Mouse (Mus musculus): ENCODE data around the gene Slc23a4. TPM values are rescaled to one million over a fixed set of nuclear protein-coding genes. Genes with fewer than 3 reads are reported as not detected.

The Slc23a4 gene
- polyA plus RNA-seq, 1 experiment from 2014 or later = 0.70 TPM

Other genes starting within 250 kb of the Slc23a4 start
- 8.1 and 10.8 TPM in 2 replicates for gene Agbl3, start 208.0 kb downstream of the Slc23a4 start, polyA plus RNA-seq (2015; fragmentation: Nextera tagmentation; extraction: Ambion mirVana)
- 4.7 and 7.0 TPM in 2 replicates for gene Tmem140, start 125.3 kb downstream of the Slc23a4 start, polyA plus RNA-seq (2015; fragmentation: Nextera tagmentation; extraction: Ambion mirVana)
- gene Cyren, start 110.3 kb downstream of the Slc23a4 start, polyA plus RNA-seq (2015; fragmentation: Nextera tagmentation; extraction: Ambion mirVana) = 21.6 and 22.8 TPM in 2 replicates
- 19.0 and 22.5 TPM in 2 replicates for gene Wdr91, start 77.5 kb downstream of the Slc23a4 start, polyA plus RNA-seq (2015; fragmentation: Nextera tagmentation; extraction: Ambion mirVana)
- 0.24 TPM in 1 of 2 replicates, not detected in the other for gene Stra8, start 68.2 kb downstream of the Slc23a4 start, polyA plus RNA-seq (2015; fragmentation: Nextera tagmentation; extraction: Ambion mirVana)
- gene Cnot4, start 145.3 kb upstream of the Slc23a4 start, polyA plus RNA-seq (2015; fragmentation: Nextera tagmentation; extraction: Ambion mirVana) = 28.1 and 28.7 TPM in 2 replicates
- 36.7 and 40.4 TPM in 2 replicates for gene Nup205, start 189.0 kb upstream of the Slc23a4 start, polyA plus RNA-seq (2015; fragmentation: Nextera tagmentation; extraction: Ambion mirVana)

Measured in lung, embryonic 16.5 days (tissue).